Comparison of ENCODE assay signal across 15 mouse cellular contexts in the genomic region with DNA sequence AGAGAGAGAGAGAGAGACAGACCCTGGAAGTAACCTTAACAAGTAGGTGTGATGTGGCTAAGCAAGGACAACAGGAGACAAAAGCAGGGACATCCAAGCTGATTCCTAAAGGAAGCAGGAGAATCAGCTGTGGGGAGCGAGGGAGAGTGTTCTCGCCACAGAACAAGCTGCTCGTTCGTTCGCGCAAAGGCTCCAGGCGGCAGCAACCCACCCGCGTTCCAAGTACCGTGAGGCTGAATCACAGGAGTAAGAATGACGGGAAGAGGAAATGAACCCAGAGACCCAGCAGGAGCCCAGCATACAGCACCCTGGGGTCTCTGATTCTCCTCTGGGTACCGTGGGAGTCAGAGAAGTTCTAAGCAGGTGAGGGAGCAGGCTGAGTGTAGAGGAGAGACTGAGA. TPM values are rescaled to one million over a fixed set of nuclear protein-coding genes. Genes with fewer than 3 reads are reported as not detected.
DNase-seq lines count a peak whose midpoint lies in the region; ATAC-seq lines count a peak whose summit lies in the region.
"Had no signal": no experiment of that assay in that cellular context is flagged by ENCODE, and none has a peak within 500 bp of the region (broad histone marks: within the 10 kb centered on the region; RNA-seq: fewer than 3 reads in every experiment).

No protein-coding gene starts in this region.

- DNase-seq in embryonic facial prominence, embryonic 10.5 days (ENCODE audit: low spot score) = no peak
- no peak for DNase-seq in midbrain, embryonic 10.5 days (ENCODE audit: low spot score)
- DNase-seq in midbrain, embryonic 11.5 days (ENCODE audit: low spot score, missing footprints) = no peak
- no peak for DNase-seq in ovary, adult 18-20 months (ENCODE audit: low spot score)
- DNase-seq in lung, postnatal 14 days = no peak
- DNase-seq in urinary bladder, postnatal 10 days (ENCODE audit: low spot score) = no peak
- DNase-seq: adrenal gland, postnatal 10 days; kidney, adult 2 months; kidney, postnatal 4 days; lung, adult 18-20 months had no signal

- H3K9ac ChIP-seq in embryonic facial prominence, embryonic 13.5 days = no peak overlapping the region
- H3K9ac ChIP-seq in midbrain, embryonic 11.5 days (ENCODE audit: low read length) = no peak overlapping the region
- no peak overlapping the region for H3K9ac ChIP-seq in limb, embryonic 13.5 days
- H3K9ac ChIP-seq: heart, embryonic 15.5 days; limb, embryonic 12.5 days had no signal

- H3K27ac ChIP-seq in embryonic facial prominence, embryonic 13.5 days = 0 out of 2 replicates have a peak overlapping the region, but pooled peaks have one; percentile 3
- no peak overlapping the region for H3K27ac ChIP-seq in embryonic facial prominence, embryonic 10.5 days (replicated peaks)
- H3K27ac ChIP-seq in midbrain, embryonic 10.5 days (replicated peaks) = peak overlapping the region; percentile 89
- H3K27ac ChIP-seq in midbrain, embryonic 11.5 days (ENCODE audit: low read depth, low read length) = no peak overlapping the region; the same call in 1 of the 2 replicates
- peak overlapping the region; percentile 28; the same call in 1 of the 2 replicates for H3K27ac ChIP-seq in limb, embryonic 13.5 days
- H3K27ac ChIP-seq: heart, embryonic 15.5 days; limb, embryonic 12.5 days had no signal

- peaks cover 47% of the 10 kb centered on the region for H3K4me1 ChIP-seq in embryonic facial prominence, embryonic 13.5 days
- peaks cover 76% of the 10 kb centered on the region for H3K4me1 ChIP-seq in embryonic facial prominence, embryonic 10.5 days
- H3K4me1 ChIP-seq in midbrain, embryonic 10.5 days = peaks cover 86% of the 10 kb centered on the region
- H3K4me1 ChIP-seq in midbrain, embryonic 11.5 days (ENCODE audit: control insufficient read depth, insufficient read depth, low read length) = peaks cover 46% of the 10 kb centered on the region
- H3K4me1 ChIP-seq in limb, embryonic 13.5 days = peaks cover 39% of the 10 kb centered on the region

- WGBS in embryonic facial prominence, embryonic 13.5 days = 79% methylated on average over 12 of the region's 12 CpGs
- 80% methylated on average over 12 of the region's 12 CpGs for WGBS in embryonic facial prominence, embryonic 10.5 days
- 86% methylated on average over 12 of the region's 12 CpGs for WGBS in midbrain, embryonic 10.5 days
- 77% methylated on average over 12 of the region's 12 CpGs for WGBS in midbrain, embryonic 11.5 days
- 76% methylated on average over 12 of the region's 12 CpGs for WGBS in limb, embryonic 13.5 days

- H3K9me3 ChIP-seq in embryonic facial prominence, embryonic 13.5 days = no peaks in the 10 kb centered on the region
- no peaks in the 10 kb centered on the region for H3K9me3 ChIP-seq in embryonic facial prominence, embryonic 10.5 days
- H3K9me3 ChIP-seq in midbrain, embryonic 10.5 days (replicated peaks) = no peaks in the 10 kb centered on the region
- no peaks in the 10 kb centered on the region for H3K9me3 ChIP-seq in midbrain, embryonic 11.5 days (ENCODE audit: control insufficient read depth, low read length)
- no peaks in the 10 kb centered on the region for H3K9me3 ChIP-seq in limb, embryonic 13.5 days
- H3K9me3 ChIP-seq: heart, embryonic 15.5 days; limb, embryonic 12.5 days had no signal

- H3K4me3 ChIP-seq in embryonic facial prominence, embryonic 13.5 days = no peak overlapping the region
- H3K4me3 ChIP-seq in embryonic facial prominence, embryonic 10.5 days = no peak overlapping the region
- no peak overlapping the region for H3K4me3 ChIP-seq in midbrain, embryonic 10.5 days
- H3K4me3 ChIP-seq in midbrain, embryonic 11.5 days (ENCODE audit: low read depth, low read length) = no peak overlapping the region
- no peak overlapping the region for H3K4me3 ChIP-seq in limb, embryonic 13.5 days
- H3K4me3 ChIP-seq: erythroblast, embryonic 14.5 days; heart, embryonic 15.5 days; limb, embryonic 12.5 days had no signal

- H3K4me2 ChIP-seq in embryonic facial prominence, embryonic 13.5 days = no peak overlapping the region
- no peak overlapping the region for H3K4me2 ChIP-seq in midbrain, embryonic 11.5 days
- H3K4me2 ChIP-seq in limb, embryonic 13.5 days (replicated peaks) = no peak overlapping the region
- H3K4me2 ChIP-seq: heart, embryonic 15.5 days; limb, embryonic 12.5 days had no signal

- no peak for ATAC-seq in embryonic facial prominence, embryonic 13.5 days (ENCODE audit: insufficient number of reproducible peaks, insufficient read depth, low FRiP score, low TSS enrichment, low read depth)
- no peak for ATAC-seq in midbrain, embryonic 11.5 days (ENCODE audit: low FRiP score)
- ATAC-seq in limb, embryonic 13.5 days (ENCODE audit: low FRiP score, low read depth) = no peak

- H3K27me3 ChIP-seq in embryonic facial prominence, embryonic 13.5 days = no peaks in the 10 kb centered on the region
- no peaks in the 10 kb centered on the region for H3K27me3 ChIP-seq in embryonic facial prominence, embryonic 10.5 days (replicated peaks; ENCODE audit: low read depth, poor library complexity, severe bottlenecking)
- H3K27me3 ChIP-seq in midbrain, embryonic 10.5 days (ENCODE audit: low read depth, poor library complexity, severe bottlenecking) = no peaks in the 10 kb centered on the region
- H3K27me3 ChIP-seq in midbrain, embryonic 11.5 days (ENCODE audit: control insufficient read depth, insufficient read depth, low read length) = no peaks in the 10 kb centered on the region
- no peaks in the 10 kb centered on the region for H3K27me3 ChIP-seq in limb, embryonic 13.5 days
- H3K27me3 ChIP-seq: heart, embryonic 15.5 days; limb, embryonic 12.5 days had no signal

- no peaks in the 10 kb centered on the region for H3K36me3 ChIP-seq in embryonic facial prominence, embryonic 13.5 days
- no peaks in the 10 kb centered on the region for H3K36me3 ChIP-seq in embryonic facial prominence, embryonic 10.5 days (replicated peaks)
- H3K36me3 ChIP-seq in midbrain, embryonic 10.5 days = no peaks in the 10 kb centered on the region
- H3K36me3 ChIP-seq in midbrain, embryonic 11.5 days (ENCODE audit: control insufficient read depth, insufficient read depth, low read length) = no peaks in the 10 kb centered on the region
- no peaks in the 10 kb centered on the region for H3K36me3 ChIP-seq in limb, embryonic 13.5 days
- H3K36me3 ChIP-seq: heart, embryonic 15.5 days; limb, embryonic 12.5 days had no signal

RNA-seq across cellular contexts. Expression of a gene that starts 52.1 kb away (rescaled TPM):
- polyA plus RNA-seq in embryonic facial prominence, embryonic 13.5 days (2015; fragmentation: Nextera tagmentation; extraction: Ambion mirVana) = 28.4 and 28.5 TPM in 2 replicates
- polyA plus RNA-seq in embryonic facial prominence, embryonic 10.5 days (2016; fragmentation: Nextera tagmentation; extraction: Ambion mirVana) = 32.6 and 35.2 TPM in 2 replicates
- polyA plus RNA-seq in midbrain, embryonic 10.5 days (2016; fragmentation: Nextera tagmentation; extraction: Ambion mirVana) = 32.3 and 33.7 TPM in 2 replicates
- polyA plus RNA-seq in midbrain, embryonic 11.5 days (2014; fragmentation: Nextera tagmentation; extraction: Ambion mirVana) = 16.5 and 19.8 TPM in 2 replicates
- 18.8 and 19.4 TPM in 2 replicates for polyA plus RNA-seq in limb, embryonic 13.5 days (2015; fragmentation: Nextera tagmentation; extraction: Ambion mirVana)

Comparison
In these comparisons a context has a peak if more than half of its experiments do, and no peak if none do; other contexts are left out.
1. H3K27ac ChIP-seq: peak in embryonic facial prominence, embryonic 13.5 days (single experiment), midbrain, embryonic 10.5 days (single experiment) and limb, embryonic 13.5 days (single experiment); none in embryonic facial prominence, embryonic 10.5 days (single experiment) and midbrain, embryonic 11.5 days (single experiment).